Mouse (Mus musculus) brain, embryonic 14.5 days (tissue): ENCODE data around the gene Pdzd2. TPM values are rescaled to one million over a fixed set of nuclear protein-coding genes. Genes with fewer than 3 reads are reported as not detected.

Source experiments
- DNase-seq: peaks from one replicate; pipeline ENCODE4 v3.0.0-alpha.2; 2011; ENCODE audit warnings: low read depth
- CTCF ChIP-seq: fragments of 200-500 bp; IDR thresholded peaks from 2 replicates; pipeline ENCODE4 v1.5.1; 2012; ENCODE audit warnings: inconsistent platforms, mild to moderate bottlenecking, moderate library complexity, borderline replicate concordance; ENCODE audit not compliant: insufficient read depth, insufficient read length; ENCODE audit errors: extremely low read depth
- POLR2A ChIP-seq: fragments of 200-500 bp; IDR thresholded peaks from 2 replicates; pipeline ENCODE4 v1.6.1; 2012; ENCODE audit warnings: mild to moderate bottlenecking, inconsistent platforms, borderline replicate concordance; ENCODE audit not compliant: poor library complexity, insufficient read depth, insufficient read length, severe bottlenecking; ENCODE audit errors: extremely low read depth
- polyA plus RNA-seq: library from polyadenylated mRNA; depleted of rRNA; stranded (reverse); fragments of >200 nt; gene quantifications from 2 replicates; pipeline ENCODE4 v1.2.3, GENCODE M21; 2012

The Pdzd2 gene
- polyA plus RNA-seq, 1 experiment: 7.7 TPM

DNA sequence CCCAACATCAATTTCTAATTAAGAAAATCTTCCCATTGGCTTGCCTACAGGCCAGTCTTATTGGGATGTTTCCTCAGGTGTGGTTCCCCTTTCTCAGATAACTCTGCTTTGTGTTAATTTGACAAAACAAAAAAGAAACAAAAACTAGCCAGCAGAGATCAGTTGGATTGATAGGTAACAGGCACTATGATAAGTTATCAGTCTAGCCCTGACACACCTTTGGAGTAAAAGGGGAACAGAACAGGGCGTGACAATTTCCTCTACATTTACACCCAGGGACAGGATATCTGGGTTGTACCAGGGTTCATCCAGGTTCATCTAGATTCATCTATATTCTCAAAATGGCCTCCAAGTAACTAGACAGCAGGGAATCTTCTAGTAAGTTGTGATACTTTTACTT is 18.0 kb upstream of the Pdzd2 start:
- TF ChIP-seq POLR2A: no peak
- TF ChIP-seq CTCF: no peak
- no peak for DNase-seq

GRCm38 (mm10) chr15:12753201-12753600 is 13.5 kb upstream of the Pdzd2 start:
- DNase-seq: no peak
- TF ChIP-seq CTCF (no peak), POLR2A (no peak)

- DNase-seq: no peak
- no peak for TF ChIP-seq POLR2A
- no peak for TF ChIP-seq CTCF
Observed at GRCm38 (mm10) chr15:12750963-12751362, 11.2 kb upstream of the Pdzd2 start.

DNA sequence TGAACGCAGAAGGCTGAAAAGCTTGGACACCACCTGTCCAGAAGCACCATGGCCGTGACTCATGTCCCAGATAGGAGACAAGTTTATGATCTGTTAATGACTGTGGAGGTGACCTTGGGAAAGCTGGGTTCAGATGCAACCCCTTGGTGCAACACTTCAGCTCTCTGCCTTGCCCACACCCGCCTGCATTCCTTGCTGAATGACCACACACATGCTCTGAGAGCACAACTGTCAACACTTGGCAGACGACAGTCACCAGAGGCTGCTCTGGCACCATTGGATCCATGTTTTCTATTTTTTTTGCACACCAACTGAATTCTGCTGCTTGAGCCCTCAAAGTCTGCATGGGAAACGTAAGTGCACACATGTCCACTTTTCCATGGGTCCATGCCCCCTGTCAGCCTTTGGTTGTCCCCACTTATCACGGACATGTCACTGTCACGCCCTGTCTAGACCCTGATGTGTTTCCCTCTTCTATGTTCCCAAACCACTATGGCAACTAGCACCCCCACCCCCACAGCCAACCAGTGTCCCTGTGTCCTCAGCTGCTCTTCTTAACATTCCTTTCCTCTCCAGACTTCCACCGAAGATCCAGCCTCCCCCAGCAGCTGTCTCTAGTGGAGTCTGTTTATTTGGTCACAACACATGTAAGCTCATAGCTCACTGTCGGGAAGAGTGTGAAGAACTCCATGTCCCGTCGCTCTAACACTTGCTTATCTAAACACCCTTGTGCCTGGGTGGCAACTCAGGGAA is 10.0 kb upstream of the Pdzd2 start:
- DNase-seq: no peak
- TF ChIP-seq CTCF (no peak), POLR2A (no peak)

- TF ChIP-seq POLR2A (no peak), CTCF (no peak)
- DNase-seq: no peak
Observed at GRCm38 (mm10) chr15:12742117-12742906, 2.6 kb upstream of the Pdzd2 start.

GRCm38 (mm10) chr15:12738301-12739093 is 1.2 kb downstream of the Pdzd2 start:
- no peak for DNase-seq
- TF ChIP-seq CTCF (no peak), POLR2A (no peak)

DNA sequence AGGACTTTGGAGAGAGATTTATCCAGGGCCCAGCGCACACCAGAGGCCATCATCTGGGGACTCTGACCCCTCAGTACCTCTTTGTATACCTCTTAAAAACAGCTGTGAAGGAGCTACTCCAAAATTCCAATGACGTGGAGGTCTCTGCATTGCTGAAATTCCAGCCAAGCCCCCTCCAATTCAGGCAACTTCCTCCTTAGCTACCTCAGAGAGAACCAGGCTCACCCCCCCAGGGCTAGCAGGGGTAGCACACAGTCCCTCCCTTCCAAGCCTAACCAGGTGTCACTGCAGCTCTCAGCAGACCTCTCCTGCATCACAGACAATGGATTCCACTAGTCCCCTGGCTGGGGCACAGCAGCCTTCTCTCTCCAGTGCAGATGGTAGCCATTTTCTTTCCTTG is 4.5 kb downstream of the Pdzd2 start:
- no peak for DNase-seq
- TF ChIP-seq CTCF (no peak), POLR2A (no peak)

- DNase-seq: no peak
- TF ChIP-seq CTCF: no peak
- no peak for TF ChIP-seq POLR2A
Observed at GRCm38 (mm10) chr15:12734221-12734620, 5.5 kb downstream of the Pdzd2 start.

DNA sequence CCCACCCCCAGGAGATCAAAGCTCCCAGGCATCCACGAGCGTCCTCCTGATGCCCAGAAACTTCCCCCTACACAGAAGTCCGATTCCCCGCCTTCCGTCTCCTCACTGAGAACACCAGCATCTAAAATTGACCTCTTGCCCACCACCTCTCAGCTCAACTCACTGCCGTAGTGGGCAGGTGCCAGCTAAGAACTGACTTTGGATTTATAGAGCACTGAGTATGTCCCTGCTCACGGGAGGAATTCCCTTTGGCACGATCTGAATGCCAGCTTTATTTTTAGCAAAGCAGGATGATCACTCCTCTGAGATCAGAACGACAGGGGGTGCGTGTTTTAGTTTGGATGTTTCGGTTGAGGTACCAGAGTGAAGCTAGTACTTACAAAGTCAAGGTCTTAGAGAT is 7.1 kb downstream of the Pdzd2 start:
- DNase-seq: no peak
- TF ChIP-seq POLR2A (no peak), CTCF (no peak)

GRCm38 (mm10) chr15:12728381-12728780 is 11.3 kb downstream of the Pdzd2 start:
- no peak for DNase-seq
- TF ChIP-seq CTCF (no peak), POLR2A (no peak)

DNA sequence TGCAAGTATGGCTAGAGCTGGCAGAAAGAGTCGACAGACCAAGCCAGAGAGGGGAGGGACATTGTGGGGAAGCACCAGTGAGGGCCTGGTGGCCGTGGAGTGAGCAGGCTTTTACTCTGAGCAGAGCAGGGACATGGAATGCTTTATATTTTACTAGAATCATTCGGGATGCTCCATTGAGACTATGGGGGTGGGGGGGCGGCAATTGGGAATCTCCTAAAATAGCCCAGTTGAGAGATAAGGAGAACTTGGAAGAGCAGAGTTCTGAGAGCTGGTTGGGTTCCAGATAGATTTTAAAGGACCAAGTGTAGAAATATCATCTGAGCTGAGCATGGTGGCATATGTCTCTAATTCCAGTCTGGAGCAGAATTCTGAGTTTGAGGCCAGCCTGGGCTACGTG is 14.5 kb downstream of the Pdzd2 start:
- TF ChIP-seq CTCF: no peak
- no peak for TF ChIP-seq POLR2A
- no peak for DNase-seq
